Mouse (Mus musculus) left cerebral cortex, postnatal 14 days (tissue): Measurements from ENCODE around the gene Nme9. TPM values are rescaled to one million over a fixed set of nuclear protein-coding genes. Genes with fewer than 3 reads are reported as not detected.

ENCODE experiments used
- DNase-seq, 2 experiments: peaks; one replicate each; pipeline ENCODE4 v3.0.0; 2021 to 2022; ENCODE audit warnings: low spot score in 2 of 2, mixed read lengths in 1 of 2
- intact Hi-C: fragments of 180-260 bp; cut with DNase I; formaldehyde crosslinking; loops from one replicate; pipeline ENCODE4 v1.15.1; 2025
- total RNA-seq, 2 experiments: library from RNA; stranded (reverse); gene quantifications; 2 replicates each; pipeline ENCODE4 v1.2.3; 2021

Gene Nme9
- total RNA-seq, 2 experiments from 2014 or later, result not detected

DNA sequence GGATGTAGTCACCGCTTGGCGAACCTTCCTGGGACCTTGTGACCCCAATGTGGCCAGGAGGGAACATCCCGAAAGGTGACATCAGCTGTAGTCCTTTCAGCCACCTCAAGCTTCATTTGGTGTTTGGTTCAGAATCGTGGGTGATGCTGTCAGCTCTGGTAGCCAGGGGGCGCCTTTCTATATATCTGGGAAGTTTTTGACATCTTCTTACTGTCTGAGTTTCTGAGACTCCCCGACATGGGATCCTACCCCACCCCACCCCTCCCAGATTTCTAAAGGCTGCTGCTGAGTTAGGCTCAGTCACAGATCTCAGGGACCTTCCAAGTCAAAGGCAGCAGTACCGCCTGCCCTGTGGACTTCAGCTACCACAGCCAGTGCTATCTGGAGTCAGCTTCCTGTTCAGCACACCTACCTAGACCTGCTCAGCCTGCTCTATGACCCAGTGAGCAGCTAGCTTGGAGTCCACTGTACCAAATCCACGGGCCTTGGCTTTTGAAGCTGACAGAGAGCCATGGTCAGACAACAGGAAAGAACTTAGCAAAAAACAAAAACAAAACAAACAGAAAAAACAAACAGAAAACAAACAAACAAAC is 18.5 kb downstream of the Nme9 start:
- intact Hi-C loops, result loop anchor here (10.0 kb wide), 1 partner anchor 195 kb away; no protein-coding TSS in a partner anchor
- no peak for DNase-seq

GRCm38 (mm10) chr9:99470347-99471092 is 19.2 kb downstream of the Nme9 start:
- DNase-seq, result no peak
- intact Hi-C loops, result no loop called here

DNA sequence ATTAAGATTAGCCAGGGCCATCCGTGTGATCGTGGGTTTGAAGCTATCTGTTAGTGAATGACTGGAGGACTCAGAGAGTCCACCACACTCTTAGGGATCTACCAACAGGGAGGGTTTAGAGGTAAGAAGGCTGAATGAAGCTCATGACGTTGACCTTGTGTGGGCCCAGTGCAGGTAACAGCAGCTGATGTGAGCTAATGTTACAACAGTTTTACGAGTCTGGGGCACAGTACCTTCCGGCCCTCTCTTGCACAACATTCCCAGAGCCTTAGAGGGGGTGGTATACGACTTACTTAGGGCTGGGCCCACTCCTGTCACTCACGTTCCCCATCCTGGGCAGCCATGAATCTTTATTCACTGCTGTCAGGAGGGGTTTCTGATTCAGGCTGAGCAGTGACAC is 20.1 kb downstream of the Nme9 start:
- intact Hi-C loops, result no loop called here

GRCm38 (mm10) chr9:99479181-99479711 is 28.0 kb downstream of the Nme9 start:
- intact Hi-C loops, result no loop called here
- peak in 1 of 2 experiments; percentile 53 for DNase-seq

More for the DNA sequence above, 20.1 kb downstream of the Nme9 start:
- DNase-seq, result no peak

GRCm38 (mm10) chr9:99480764-99481163 is 29.5 kb downstream of the Nme9 start:
- DNase-seq, result peak in 1 of 2 experiments; percentile 37
- intact Hi-C loops, result no loop called here

DNA sequence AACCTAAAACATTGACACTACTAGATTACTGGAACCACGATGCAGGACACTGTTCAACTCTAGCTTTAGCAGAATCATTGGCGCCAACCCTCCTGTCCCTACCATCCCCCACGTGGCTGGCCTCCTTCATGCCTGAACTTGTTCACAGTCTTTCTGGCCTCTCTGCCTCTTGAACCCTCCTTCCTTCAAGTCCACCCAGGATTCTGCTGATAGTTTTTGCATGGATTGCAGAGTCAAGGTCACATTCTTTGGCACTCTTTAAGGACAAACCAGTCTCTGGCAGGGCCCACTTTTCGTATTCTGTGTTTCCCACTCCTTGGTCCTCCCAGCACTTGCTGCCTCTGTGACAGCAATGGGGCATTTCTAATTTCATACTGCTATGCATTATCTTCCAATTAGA is 31.9 kb downstream of the Nme9 start:
- DNase-seq, result no peak
- intact Hi-C loops, result no loop called here

GRCm38 (mm10) chr9:99484632-99485031 is 33.4 kb downstream of the Nme9 start:
- intact Hi-C loops, result no loop called here
- DNase-seq, result no peak

DNA sequence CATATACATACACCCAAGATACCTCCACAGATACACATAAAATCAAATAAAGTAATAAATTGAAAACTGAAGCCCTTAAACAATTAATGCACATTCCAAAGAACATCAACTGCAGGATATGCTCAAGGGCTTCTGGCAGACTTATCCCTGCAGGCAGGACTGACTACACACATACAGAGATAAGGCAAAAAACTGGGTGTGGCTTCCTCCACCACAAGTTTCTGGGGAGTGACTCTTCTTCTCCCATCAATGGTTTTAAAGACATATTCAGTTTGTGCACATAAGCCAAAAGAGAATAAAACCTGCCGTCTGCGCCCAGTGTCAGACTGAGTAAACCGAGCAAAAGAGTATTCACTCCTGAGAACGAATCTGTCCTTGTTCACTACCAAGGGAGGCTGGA is 33.9 kb downstream of the Nme9 start:
- DNase-seq, result no peak
- intact Hi-C loops, result no loop called here

DNA sequence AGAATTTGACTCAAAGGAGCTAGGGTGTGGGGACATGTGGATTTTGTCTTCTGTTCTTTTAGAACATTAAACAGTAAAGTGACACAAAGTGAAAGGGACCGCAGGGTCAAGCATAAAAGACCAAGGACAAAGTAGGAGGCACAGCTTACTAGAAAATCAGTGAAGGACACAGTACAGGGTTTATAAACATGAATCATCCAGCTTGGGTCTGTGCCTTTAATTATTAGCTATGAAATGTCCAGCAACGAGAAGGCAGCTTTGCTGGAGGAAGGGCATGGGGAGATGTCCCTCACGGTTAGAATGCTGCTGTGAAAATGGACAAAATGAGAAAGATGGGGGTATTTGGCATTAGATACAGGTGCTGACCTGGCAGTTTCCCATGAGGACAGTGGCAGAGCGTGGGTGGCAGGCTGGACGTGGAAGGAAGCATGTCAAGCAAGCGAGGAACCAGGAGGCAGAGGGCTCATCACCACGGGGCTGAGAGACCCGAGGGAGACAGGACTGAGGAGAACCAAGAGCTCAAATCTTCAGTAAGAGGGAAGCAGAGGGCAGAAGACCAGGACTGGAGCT is 35.9 kb downstream of the Nme9 start:
- intact Hi-C loops, result no loop called here
- no peak for DNase-seq

GRCm38 (mm10) chr9:99487841-99488240 is 36.6 kb downstream of the Nme9 start:
- no peak for DNase-seq
- intact Hi-C loops, result no loop called here

DNA sequence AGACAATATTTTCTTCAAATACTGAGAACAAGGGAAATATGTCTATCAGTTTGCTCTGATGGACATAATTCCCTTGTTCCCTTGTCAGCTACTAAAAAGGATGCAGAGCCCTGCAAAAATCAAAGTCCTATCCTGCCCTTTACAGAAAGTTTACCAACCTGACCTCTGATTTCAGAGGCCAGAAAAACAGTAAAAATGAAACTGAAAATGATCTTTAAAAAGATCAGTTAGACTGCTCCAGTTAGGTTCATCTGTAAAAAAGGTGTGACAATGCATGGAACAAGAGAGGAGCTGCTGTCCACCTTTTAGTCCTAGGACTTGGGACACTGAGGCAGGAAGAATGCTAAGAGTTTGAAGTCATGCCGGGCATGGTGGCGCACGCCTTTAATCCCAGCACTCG is 39.8 kb downstream of the Nme9 start:
- intact Hi-C loops, result no loop called here
- no peak for DNase-seq

DNA sequence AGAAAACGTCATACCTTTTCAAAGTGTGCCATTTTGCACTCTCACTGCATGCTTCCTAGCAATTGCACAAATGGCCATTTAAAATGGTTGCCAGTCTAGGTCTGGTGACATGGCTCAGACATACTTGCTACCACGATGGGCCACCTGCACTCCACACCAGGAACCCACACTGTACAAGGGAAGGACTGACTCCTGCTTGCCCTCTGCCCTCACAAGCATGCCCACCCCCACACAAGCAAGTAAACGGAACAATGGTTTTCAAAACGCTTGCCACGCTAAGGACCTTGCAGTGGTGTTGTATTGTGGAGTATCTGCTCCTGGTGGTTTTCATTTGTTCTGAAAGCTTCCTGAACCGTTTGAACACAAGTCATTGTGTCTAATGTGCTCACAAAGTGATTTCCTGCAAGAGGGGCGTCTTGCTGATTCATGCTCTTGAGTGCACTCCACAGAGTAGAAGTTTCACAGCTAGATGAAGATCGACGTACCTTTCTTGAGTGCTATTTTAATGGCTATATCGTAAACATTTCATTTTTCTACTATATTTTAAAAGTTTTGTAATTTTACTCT is 41.4 kb downstream of the Nme9 start:
- intact Hi-C loops, result no loop called here
- no peak for DNase-seq

DNA sequence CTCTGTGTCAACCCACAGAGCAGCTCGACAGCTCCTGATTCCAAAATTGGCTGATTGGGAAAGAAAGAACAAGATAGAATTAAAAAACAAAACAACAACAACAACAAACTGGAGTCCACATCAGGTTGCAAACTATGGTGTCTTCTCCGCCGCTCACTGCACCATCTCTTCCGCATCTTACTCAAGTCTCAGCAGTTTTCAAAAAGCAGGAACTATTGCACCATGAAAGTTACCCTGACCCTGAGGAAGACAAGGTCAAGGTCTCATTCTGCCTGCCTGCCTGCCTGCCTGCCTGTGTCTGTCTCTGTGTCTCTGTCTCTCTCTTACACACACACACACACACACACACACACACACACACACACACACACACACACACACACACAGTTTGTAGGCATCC is 48.1 kb downstream of the Nme9 start:
- no peak for DNase-seq
- intact Hi-C loops, result no loop called here

- intact Hi-C loops, result no loop called here
- DNase-seq, result no peak
These were observed 54.6 kb downstream of the Nme9 start for GRCm38 (mm10) chr9:99505875-99506274.

Other genes with a start within 250 kb of the Nme9 start
- gene Faiml, start 214.2 kb upstream of the Nme9 start, total RNA-seq, result not detected
- gene Cep70, start 208.1 kb upstream of the Nme9 start, total RNA-seq, result 10 to 100 TPM; 17.3 to 18.0 TPM
- gene Esyt3, start 92.9 kb upstream of the Nme9 start, total RNA-seq, result 1 to 10 TPM in 1 of 2 experiments, under 1 TPM in 1; 0.59 to 1.1 TPM
- 100 to 1,000 TPM; 146 to 154 TPM for gene Mras, start 14.1 kb upstream of the Nme9 start, total RNA-seq
- gene Armc8, start 117.4 kb downstream of the Nme9 start, total RNA-seq, result 10 to 100 TPM; 51.2 to 54.6 TPM
- gene Dbr1, start 124.3 kb downstream of the Nme9 start, total RNA-seq, result 10 to 100 TPM; 10.7 to 11.5 TPM
- not detected for gene A4gnt, start 161.0 kb downstream of the Nme9 start, total RNA-seq
- 10 to 100 TPM; 23.8 to 32.3 TPM for gene Dzip1l, start 178.0 kb downstream of the Nme9 start, total RNA-seq